Mouse (Mus musculus) liver, adult (tissue): ENCODE measurements around the gene Itsn1.
A peak's percentile ranks its signal among the peaks of the same experiment; 100 is the strongest.

Source experiments
- GATA4 ChIP-seq: IDR thresholded peaks from 2 replicates; pipeline ENCODE4 v1.6.1; 2014; ENCODE audit warnings: mild to moderate bottlenecking, low read length; ENCODE audit not compliant: insufficient replicate concordance

Itsn1 gene

GRCm38 (mm10) chr16:91858695-91859094, 129.6 kb downstream of the Itsn1 start:
- TF ChIP-seq GATA4 = no peak

DNA sequence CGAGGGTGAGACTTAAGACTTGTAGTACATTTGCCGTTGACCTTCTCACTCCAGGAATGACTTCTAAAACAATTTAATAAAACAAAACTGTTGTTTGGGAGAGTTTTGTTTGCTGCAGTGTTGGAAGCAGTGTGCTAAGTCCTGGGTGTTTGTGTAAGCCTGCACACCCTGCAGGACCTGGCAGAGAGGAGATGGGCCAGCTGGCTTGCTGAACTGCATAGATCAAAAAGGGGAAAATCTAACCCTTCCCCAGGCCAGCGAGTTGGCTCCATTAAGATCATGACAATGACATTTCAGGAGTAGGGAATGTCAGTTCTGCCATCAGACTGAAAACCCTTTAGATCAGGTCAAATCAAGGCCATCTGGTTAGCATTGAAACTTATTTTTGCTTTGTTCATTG, 130.1 kb downstream of the Itsn1 start:
- no peak for TF ChIP-seq GATA4

DNA sequence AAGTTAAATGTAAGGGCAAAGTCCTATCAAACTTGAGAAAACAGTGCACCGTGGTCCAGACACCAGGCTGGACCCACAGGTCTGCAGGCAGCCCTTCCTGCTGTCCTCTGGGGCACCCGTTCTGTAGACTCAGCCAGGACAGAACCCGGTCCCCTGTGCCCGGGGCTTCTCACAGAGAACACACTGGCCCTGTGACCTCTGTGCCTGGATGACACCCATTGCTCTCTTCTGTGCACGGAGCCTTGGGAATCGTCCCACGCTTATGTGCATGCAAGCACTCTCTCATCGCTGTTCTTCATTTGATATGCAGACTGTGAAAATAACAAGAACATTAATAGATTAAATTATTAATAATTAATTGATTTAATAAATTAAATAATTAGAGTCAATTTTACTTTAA, 130.9 kb downstream of the Itsn1 start:
- TF ChIP-seq GATA4 = no peak

DNA sequence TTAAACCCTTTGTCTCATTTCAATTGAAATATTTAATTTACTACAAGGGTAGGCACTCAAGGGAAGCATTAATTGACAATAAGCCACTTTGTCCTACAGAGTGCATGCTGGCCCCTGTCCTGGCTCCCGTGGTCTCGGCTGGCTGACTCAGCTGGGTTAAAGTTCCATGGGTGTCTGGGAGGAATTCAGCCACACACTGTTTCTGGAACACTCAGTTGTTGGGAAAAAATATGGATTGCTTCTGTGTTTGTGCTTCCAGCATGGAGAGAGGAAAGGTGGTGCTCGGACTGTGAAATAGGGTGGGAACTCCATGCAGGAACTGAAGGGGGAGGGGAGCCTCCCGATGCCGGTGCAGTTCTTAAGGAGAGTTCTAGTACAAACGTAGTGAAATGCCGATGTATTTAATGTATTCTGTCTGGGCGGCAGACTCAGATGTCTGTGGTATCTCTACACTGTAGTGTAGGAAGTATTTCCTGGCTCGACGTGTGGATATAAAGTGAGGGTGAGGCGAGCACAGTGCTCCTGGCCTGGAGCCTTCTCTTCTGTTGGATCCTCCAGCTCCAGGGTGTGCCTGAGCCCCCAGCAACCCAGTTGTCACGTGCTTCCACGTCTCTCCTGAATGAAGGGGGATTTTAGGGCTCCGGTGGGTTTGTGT, 131.5 kb downstream of the Itsn1 start:
- TF ChIP-seq GATA4 = no peak

- TF ChIP-seq GATA4 = no peak
Measured at GRCm38 (mm10) chr16:91861784-91862371, 132.8 kb downstream of the Itsn1 start.

GRCm38 (mm10) chr16:91862836-91863235, 133.8 kb downstream of the Itsn1 start:
- no peak for TF ChIP-seq GATA4

- no peak for TF ChIP-seq GATA4
Measured at GRCm38 (mm10) chr16:91864646-91865332, 135.7 kb downstream of the Itsn1 start.

DNA sequence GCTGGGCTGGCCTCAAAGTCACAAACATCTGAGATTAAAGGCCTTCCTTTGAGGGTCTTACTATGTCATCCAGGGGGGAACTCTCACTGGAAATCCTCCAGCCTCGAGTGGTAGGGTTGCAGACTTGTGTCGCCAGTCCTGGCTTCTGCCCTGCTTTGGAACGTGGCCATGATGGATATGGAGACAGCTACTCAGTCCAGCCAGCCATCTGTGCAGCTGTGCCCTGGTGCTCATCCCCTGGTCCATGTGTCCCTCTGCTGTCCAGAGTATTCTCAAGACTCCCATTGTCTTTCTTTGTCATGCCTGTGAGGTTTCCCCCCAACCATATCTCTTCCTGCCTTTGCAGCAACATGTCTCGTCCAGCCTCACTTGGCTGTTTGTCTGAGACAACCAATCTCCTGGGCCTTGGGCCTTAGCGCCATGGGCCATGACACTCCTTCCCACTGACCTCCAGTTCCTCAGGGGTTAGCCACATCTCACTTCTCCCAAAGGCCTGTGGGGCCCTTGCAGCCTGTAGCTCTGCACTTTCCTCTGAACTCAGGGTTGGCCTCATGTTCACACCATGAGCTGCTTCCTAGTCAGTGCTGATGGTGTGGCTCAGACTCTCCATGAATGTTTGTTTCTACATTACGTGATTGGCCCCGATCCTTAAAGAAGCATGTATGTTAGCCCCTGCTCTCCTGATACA, 136.6 kb downstream of the Itsn1 start:
- peak; percentile 46; the same call in 1 of the 2 replicates for TF ChIP-seq GATA4

DNA sequence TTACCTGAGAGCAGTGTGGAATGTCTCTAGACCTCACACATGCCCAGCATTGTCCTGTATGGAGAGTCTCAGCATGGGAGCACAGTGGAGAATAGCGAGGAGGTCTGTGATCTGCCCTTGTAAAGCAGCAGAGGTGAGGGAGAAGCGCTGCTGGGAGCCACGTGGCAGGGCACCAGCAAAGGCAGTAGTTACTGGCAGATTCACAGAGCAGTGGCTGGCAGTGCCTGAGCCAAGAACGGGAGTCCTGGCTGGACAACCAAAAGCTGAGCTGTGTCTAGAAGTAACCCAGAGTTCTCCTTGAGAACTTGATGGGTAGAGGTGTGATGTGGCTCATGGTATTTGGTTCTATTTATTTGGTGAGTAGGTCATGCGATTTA, 137.2 kb downstream of the Itsn1 start:
- TF ChIP-seq GATA4 = no peak

GRCm38 (mm10) chr16:91867672-91868071, 138.6 kb downstream of the Itsn1 start:
- no peak for TF ChIP-seq GATA4

DNA sequence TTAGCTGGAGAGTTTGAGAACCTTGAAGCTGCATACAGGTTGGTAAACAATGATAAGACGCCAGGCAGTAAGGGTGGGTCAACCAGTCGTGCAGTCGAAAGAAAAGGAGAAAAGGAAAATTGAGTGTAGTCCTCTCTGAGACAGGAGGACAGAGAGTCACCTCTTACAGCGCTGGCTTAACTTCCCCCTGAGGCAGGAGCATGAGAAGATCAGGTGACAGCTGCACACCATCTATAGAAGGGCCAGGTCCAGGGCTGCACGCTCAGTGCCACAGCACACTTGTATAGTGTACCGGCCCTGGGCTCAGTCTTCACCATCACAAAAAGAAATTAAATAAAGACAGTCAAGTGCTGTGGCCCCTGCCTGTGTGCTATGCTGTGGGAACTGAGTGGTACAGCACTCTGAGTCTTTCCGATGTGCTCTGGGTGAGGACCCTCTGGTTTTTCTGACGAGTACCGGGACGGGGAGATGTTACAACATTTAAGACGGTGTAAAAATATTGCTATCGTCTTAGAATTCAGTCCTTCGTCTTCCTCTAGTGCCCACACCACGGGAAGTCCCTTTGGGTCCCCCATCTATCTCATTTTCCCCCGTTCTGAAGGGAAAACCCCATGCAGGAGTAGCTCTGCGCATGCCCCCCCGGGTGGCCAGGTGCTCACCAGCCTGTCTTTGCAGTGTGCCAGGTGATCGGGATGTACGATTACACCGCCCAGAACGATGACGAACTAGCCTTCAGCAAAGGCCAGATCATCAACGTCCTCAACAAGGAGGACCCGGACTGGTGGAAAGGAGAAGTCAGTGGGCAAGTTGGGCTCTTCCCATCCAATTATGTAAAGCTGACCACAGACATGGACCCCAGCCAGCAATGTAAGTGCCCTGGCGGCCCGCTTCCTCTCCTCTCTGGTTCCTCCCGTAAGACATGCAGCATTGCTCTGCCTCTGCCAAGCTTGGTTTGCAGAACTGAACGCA, 140.1 kb downstream of the Itsn1 start:
- no peak for TF ChIP-seq GATA4

DNA sequence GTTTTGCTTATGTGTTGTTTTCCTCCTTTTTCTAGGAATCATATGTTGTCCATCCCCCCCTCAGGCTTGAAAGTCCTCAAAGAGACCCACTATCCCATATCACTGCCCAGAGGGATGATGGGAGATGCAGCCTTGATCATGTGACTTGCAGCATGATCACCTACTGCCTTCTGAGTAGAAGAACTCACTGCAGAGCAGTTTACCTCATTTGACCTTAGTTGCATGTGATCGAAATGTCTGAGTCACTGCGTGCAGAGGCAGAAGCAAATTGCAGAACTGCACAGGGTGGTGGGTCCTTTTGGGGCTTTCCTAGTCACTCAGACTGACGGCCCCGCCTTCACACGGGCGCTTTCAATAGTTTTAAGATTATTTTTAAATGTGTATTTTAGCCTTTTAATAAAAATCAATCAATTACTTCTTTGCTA, 141.1 kb downstream of the Itsn1 start:
- TF ChIP-seq GATA4 = no peak

DNA sequence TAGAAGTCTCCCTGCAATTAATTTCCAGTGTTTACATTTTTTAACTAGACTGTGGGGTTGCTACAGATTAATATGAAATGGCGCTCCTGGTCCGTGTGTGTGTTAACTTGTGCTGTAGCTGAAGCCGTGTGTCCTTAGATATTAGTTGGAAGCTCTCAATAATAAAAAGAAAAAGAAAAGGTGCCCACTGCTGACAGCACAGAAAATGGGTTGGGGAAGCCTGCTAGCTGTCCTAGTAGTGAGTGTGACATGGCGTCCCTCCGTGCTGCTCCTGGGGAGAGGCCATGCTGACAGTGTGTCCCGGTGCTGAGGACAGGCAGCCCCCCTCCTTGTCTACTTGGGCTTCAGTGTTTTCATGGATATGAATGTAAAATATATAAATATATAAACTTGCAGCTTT, 142.1 kb downstream of the Itsn1 start:
- TF ChIP-seq GATA4 = no peak

GRCm38 (mm10) chr16:91873695-91874094, 144.6 kb downstream of the Itsn1 start:
- TF ChIP-seq GATA4 = no peak
